Mouse (Mus musculus) limb, embryonic 14.5 days (tissue): ENCODE measurements around the gene Cops3. TPM values are rescaled to one million over a fixed set of nuclear protein-coding genes. Genes with fewer than 3 reads are reported as not detected.

Source experiments
- ATAC-seq: fragments of 200-750 bp; cut with Nextera tagmentation; 2 replicates; pipeline ENCODE4 v1.8.0; 2017; ENCODE audit warnings: low read depth, moderate number of reproducible peaks, moderate TSS enrichment; ENCODE audit not compliant: low FRiP score
- DNase-seq: peaks from one replicate; pipeline ENCODE4 v3.0.0-alpha.2; 2015; ENCODE audit warnings: low spot score
- H3K27ac ChIP-seq: fragments of 300-500 bp; sonication (generic); replicated peaks from 2 replicates; pipeline ENCODE4 v1.5.1; 2014; ENCODE audit warnings: low read depth, mild to moderate bottlenecking, low read length, moderate library complexity, mixed read lengths
- H3K27me3 ChIP-seq: fragments of 300-500 bp; sonication (generic); 2 replicates; pipeline ENCODE4 v1.6.1; 2014; ENCODE audit warnings: low read length, mixed read lengths; ENCODE audit not compliant: control insufficient read depth, insufficient read depth
- H3K36me3 ChIP-seq: fragments of 300-500 bp; sonication (generic); 2 replicates; pipeline ENCODE4 v1.6.1; 2014; ENCODE audit warnings: mild to moderate bottlenecking, low read length, moderate library complexity, mixed read lengths; ENCODE audit not compliant: control insufficient read depth, insufficient read depth
- H3K4me1 ChIP-seq: fragments of 300-500 bp; sonication (generic); 2 replicates; pipeline ENCODE4 v1.6.1; 2014; ENCODE audit warnings: antibody characterized with exemption, low read length, mixed read lengths; ENCODE audit not compliant: control insufficient read depth, insufficient read depth
- H3K4me2 ChIP-seq: fragments of 300-500 bp; sonication (generic); replicated peaks from 2 replicates; pipeline ENCODE4 v1.6.1; 2014; ENCODE audit warnings: low read depth, mild to moderate bottlenecking, low read length, moderate library complexity; ENCODE audit not compliant: severe bottlenecking
- H3K4me3 ChIP-seq: fragments of 300-500 bp; sonication (generic); replicated peaks from 2 replicates; pipeline ENCODE4 v1.5.1; 2014; ENCODE audit warnings: low read length
- H3K9ac ChIP-seq: fragments of 300-500 bp; sonication (generic); 2 replicates; pipeline ENCODE4 v1.6.1; 2014; ENCODE audit warnings: mild to moderate bottlenecking, low read depth, low read length, moderate library complexity; ENCODE audit not compliant: severe bottlenecking
- H3K9me3 ChIP-seq: fragments of 300-500 bp; sonication (generic); 2 replicates; pipeline ENCODE4 v1.6.1; 2016; ENCODE audit warnings: low read length; ENCODE audit not compliant: control insufficient read depth
- POLR2A ChIP-seq: fragments of 200-500 bp; IDR thresholded peaks from 2 replicates; pipeline ENCODE4 v1.8.0; 2012; ENCODE audit warnings: inconsistent platforms, mild to moderate bottlenecking, moderate library complexity, borderline replicate concordance; ENCODE audit not compliant: insufficient read depth, insufficient read length; ENCODE audit errors: extremely low read depth
- WGBS: fragments of 180-500 bp; shearing (Covaris S2); extraction: QIAGEN DNeasy Blood & Tissue Kit; methylation state at CpG from one replicate; pipeline ENCODE4 v1.1.7; 2014; 5-methylcytosine and 5-hydroxymethylcytosine counted together
- polyA plus RNA-seq, 2 experiments: library from polyadenylated mRNA; depleted of rRNA in 1 of 2; stranded (reverse) in 1 of 2; unstranded in 1 of 2; fragments of >200 nt; fragmentation: Nextera tagmentation in 1 of 2; extraction: Ambion mirVana in 1 of 2; gene quantifications; 2 replicates each; pipeline versions ENCODE4 v1.2.1 to v1.2.3; 2012 to 2014

Gene Cops3
- polyA plus RNA-seq, 2 experiments, result 84.2 to 198 TPM

GRCm38 (mm10) chr11:59801881-59802280, 37.8 kb downstream of the Cops3 start:
- no peak for TF ChIP-seq POLR2A
- H3K36me3 ChIP-seq, result peaks cover 99% of the 10 kb centered on the region
- no peak overlapping the region for H3K4me2 ChIP-seq
- H3K27me3 ChIP-seq, result no peaks in the 10 kb centered on the region
- WGBS, result 92% methylated on average over 8 of the region's 8 CpGs
- DNase-seq, result no peak
- H3K4me1 ChIP-seq, result no peaks in the 10 kb centered on the region
- H3K4me3 ChIP-seq, result no peak overlapping the region
- no peak overlapping the region for H3K27ac ChIP-seq
- H3K9me3 ChIP-seq, result no peaks in the 10 kb centered on the region
- no peak overlapping the region for H3K9ac ChIP-seq
- ATAC-seq, result no peak

GRCm38 (mm10) chr11:59800412-59800811, 39.2 kb downstream of the Cops3 start:
- H3K4me1 ChIP-seq, result no peaks in the 10 kb centered on the region
- no peak for TF ChIP-seq POLR2A
- H3K9ac ChIP-seq, result no peak overlapping the region
- H3K4me3 ChIP-seq, result no peak overlapping the region
- WGBS, result 95% methylated on average over 10 of the region's 10 CpGs
- peaks cover 97% of the 10 kb centered on the region for H3K36me3 ChIP-seq
- no peak overlapping the region for H3K27ac ChIP-seq
- no peak for DNase-seq
- H3K27me3 ChIP-seq, result no peaks in the 10 kb centered on the region
- no peaks in the 10 kb centered on the region for H3K9me3 ChIP-seq
- no peak for ATAC-seq
- H3K4me2 ChIP-seq, result no peak overlapping the region

GRCm38 (mm10) chr11:59793390-59793789, 46.2 kb downstream of the Cops3 start:
- no peak overlapping the region for H3K9ac ChIP-seq
- H3K4me3 ChIP-seq, result no peak overlapping the region
- DNase-seq, result no peak
- no peak for TF ChIP-seq POLR2A
- H3K4me1 ChIP-seq, result no peaks in the 10 kb centered on the region
- no peak overlapping the region for H3K27ac ChIP-seq
- no peak overlapping the region for H3K4me2 ChIP-seq
- no peak for ATAC-seq
- H3K9me3 ChIP-seq, result no peaks in the 10 kb centered on the region
- no peaks in the 10 kb centered on the region for H3K27me3 ChIP-seq
- 90% methylated on average over 6 of the region's 6 CpGs for WGBS
- H3K36me3 ChIP-seq, result peaks cover 74% of the 10 kb centered on the region

GRCm38 (mm10) chr11:59789311-59789710, 50.3 kb downstream of the Cops3 start:
- Histone ChIP-seq H3K27me3 (no peaks in the 10 kb centered on the region), H3K27ac (no peak overlapping the region), H3K9me3 (no peaks in the 10 kb centered on the region), H3K9ac (no peak overlapping the region), H3K4me3 (no peak overlapping the region), H3K4me2 (no peak overlapping the region), H3K36me3 (peaks cover 35% of the 10 kb centered on the region), H3K4me1 (peaks cover 3% of the 10 kb centered on the region; the same call in 1 of the 2 replicates)
- no peak for TF ChIP-seq POLR2A
- ATAC-seq (no peak), DNase-seq (no peak)
- 95% methylated on average over 1 of the region's 1 CpGs for WGBS

- peak; percentile 80 for ATAC-seq
- Histone ChIP-seq H3K36me3 (peaks cover 15% of the 10 kb centered on the region), H3K4me3 (peak within 1 kb of the TSS; percentile 49), H3K27ac (no peak within 1 kb of the TSS), H3K9ac (peak within 1 kb of the TSS; percentile 62), H3K4me1 (peaks cover 3% of the 10 kb centered on the region; the same call in 1 of the 2 replicates), H3K27me3 (no peaks in the 10 kb centered on the region), H3K4me2 (peak within 1 kb of the TSS; percentile 96), H3K9me3 (no peaks in the 10 kb centered on the region)
- peak; percentile 47 for DNase-seq
- 1% methylated on average over 49 of the region's 51 CpGs for WGBS
- no peak for TF ChIP-seq POLR2A
These were observed 52.3 kb downstream of the Cops3 start, which contains the start of gene Pld6 for GRCm38 (mm10) chr11:59787199-59787781. Gene Pld6, minus strand, starts transcription at chr11:59787645.
